Mouse (Mus musculus) forebrain, postnatal 0 days (tissue): ENCODE data around the gene Themis. TPM values are rescaled to one million over a fixed set of nuclear protein-coding genes. Genes with fewer than 3 reads are reported as not detected.

Source experiments
- ATAC-seq: fragments of 200-750 bp; cut with Nextera tagmentation; 2 replicates; pipeline ENCODE4 v1.8.0; 2017; ENCODE audit warnings: mild to moderate bottlenecking, moderate library complexity
- DNase-seq: peaks from one replicate; pipeline ENCODE4 v3.0.0-alpha.2; 2015
- H3K27ac ChIP-seq: fragments of 300-500 bp; sonication (generic); 2 replicates; pipeline ENCODE4 v1.5.1; 2014; ENCODE audit warnings: low read depth, mild to moderate bottlenecking, antibody characterized with exemption, low read length, moderate library complexity, mixed read lengths
- H3K27me3 ChIP-seq: fragments of 300-500 bp; sonication (generic); 2 replicates; pipeline ENCODE4 v1.6.1; 2014; ENCODE audit warnings: mild to moderate bottlenecking, low read length, mixed read lengths; ENCODE audit not compliant: insufficient read depth
- H3K36me3 ChIP-seq: fragments of 300-500 bp; sonication (generic); 2 replicates; pipeline ENCODE4 v1.6.1; 2014; ENCODE audit warnings: mild to moderate bottlenecking, moderate library complexity; ENCODE audit not compliant: insufficient read depth
- H3K4me1 ChIP-seq: fragments of 300-500 bp; sonication (generic); 2 replicates; pipeline ENCODE4 v1.6.1; 2014; ENCODE audit warnings: antibody characterized with exemption; ENCODE audit not compliant: insufficient read depth
- H3K4me2 ChIP-seq: fragments of 300-500 bp; sonication (generic); 2 replicates; pipeline ENCODE4 v1.6.1; 2014; ENCODE audit warnings: low read depth, mild to moderate bottlenecking, moderate library complexity
- H3K4me3 ChIP-seq: fragments of 300-500 bp; sonication (generic); 2 replicates; pipeline ENCODE4 v1.5.1; 2014; ENCODE audit warnings: low read depth, low read length, mixed read lengths
- H3K9ac ChIP-seq: fragments of 300-500 bp; sonication (generic); 2 replicates; pipeline ENCODE4 v1.6.1; 2014; ENCODE audit warnings: mild to moderate bottlenecking
- H3K9me3 ChIP-seq: fragments of 300-500 bp; sonication (generic); 2 replicates; pipeline ENCODE4 v1.6.1; 2016; ENCODE audit warnings: low read length
- CTCF ChIP-seq: sonication (generic); IDR thresholded peaks from 2 replicates; pipeline ENCODE4 v1.5.1; 2016; ENCODE audit warnings: antibody characterized with exemption, control low read depth, low read depth
- WGBS: fragments of 180-500 bp; shearing (Covaris S2); extraction: QIAGEN DNeasy Blood & Tissue Kit; methylation state at CpG from one replicate; pipeline ENCODE4 v1.1.7; 2014; 5-methylcytosine and 5-hydroxymethylcytosine counted together
- polyA plus RNA-seq: library from polyadenylated mRNA; unstranded; fragments of >200 nt; fragmentation: Nextera tagmentation; extraction: Ambion mirVana; gene quantifications from 2 replicates; pipeline ENCODE4 v1.2.1, GENCODE M21; 2015
- total RNA-seq: library from RNA; depleted of rRNA; stranded (reverse); fragments of >200 nt; gene quantifications from 2 replicates; pipeline ENCODE4 v1.2.3, GENCODE M21; 2014; rRNA removed

Themis gene
- total RNA-seq (0.08 TPM in 1 of 2 replicates, not detected in the other), polyA plus RNA-seq (not detected in 2 replicates)

GRCm38 (mm10) chr10:28668261-28668660 is at the start of gene Themis:
TSS of gene Themis (plus strand) at chr10:28668360.
- 72% methylated on average over 5 of the region's 5 CpGs for WGBS
- ATAC-seq = no peak
- H3K27ac ChIP-seq = no peak within 1 kb of the TSS
- no peak for DNase-seq
- no peak within 1 kb of the TSS for H3K9ac ChIP-seq
- H3K4me1 ChIP-seq = no peaks in the 10 kb centered on the region
- H3K36me3 ChIP-seq = no peaks in the 10 kb centered on the region
- H3K4me2 ChIP-seq = no peak within 1 kb of the TSS
- no peaks in the 10 kb centered on the region for H3K27me3 ChIP-seq
- no peak within 1 kb of the TSS for H3K4me3 ChIP-seq
- no peaks in the 10 kb centered on the region for H3K9me3 ChIP-seq
- TF ChIP-seq CTCF = no peak

DNA sequence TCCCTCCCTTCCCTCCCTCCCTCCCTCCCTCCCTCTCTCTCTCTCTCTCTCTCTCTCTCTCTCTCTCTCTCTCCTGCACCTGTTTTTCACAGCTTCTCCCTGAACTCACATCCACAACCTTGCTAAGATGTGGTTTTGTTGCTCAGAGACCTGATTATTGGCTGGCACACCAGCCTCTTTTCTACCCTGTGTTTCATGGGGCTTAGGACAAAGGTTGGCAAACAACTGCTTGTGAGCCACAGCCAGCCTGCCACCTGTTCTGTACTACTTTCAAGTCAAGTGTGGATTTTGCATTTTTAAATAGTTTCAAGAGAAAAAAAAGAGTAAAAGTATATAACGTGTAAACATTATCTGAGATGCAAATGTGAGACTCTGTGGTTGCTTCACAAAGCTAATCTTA is 48.7 kb upstream of the Themis start:
- no peak overlapping the region for H3K4me3 ChIP-seq
- no peaks in the 10 kb centered on the region for H3K27me3 ChIP-seq
- no peak overlapping the region for H3K4me2 ChIP-seq
- H3K9ac ChIP-seq = no peak overlapping the region
- no peak overlapping the region for H3K27ac ChIP-seq
- H3K9me3 ChIP-seq = no peaks in the 10 kb centered on the region
- no peaks in the 10 kb centered on the region for H3K36me3 ChIP-seq
- H3K4me1 ChIP-seq = no peaks in the 10 kb centered on the region
- WGBS = 67% methylated on average over 1 of the region's 1 CpGs
- DNase-seq (no peak), ATAC-seq (no peak)
- TF ChIP-seq CTCF = no peak

DNA sequence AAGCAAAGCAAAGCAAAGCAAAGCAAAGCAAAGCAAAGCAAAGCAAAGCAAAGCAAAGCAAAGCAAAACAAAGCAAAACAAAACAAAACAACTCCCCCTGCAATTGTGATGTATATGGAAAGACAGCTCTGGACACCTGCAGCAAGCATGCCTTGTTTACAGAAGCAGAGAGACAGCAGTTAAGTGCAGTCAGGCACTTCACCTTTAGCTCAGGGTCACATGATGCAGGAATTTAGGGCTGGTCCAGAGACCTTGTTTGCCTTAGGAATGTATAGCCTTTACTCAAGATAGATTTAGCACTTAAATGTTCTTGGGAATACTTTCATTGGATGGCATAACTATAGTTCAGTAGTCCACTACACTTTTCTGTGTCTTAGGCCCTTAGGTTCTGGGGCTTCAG is 32.1 kb upstream of the Themis start:
- H3K4me3 ChIP-seq = no peak overlapping the region
- H3K4me2 ChIP-seq = no peak overlapping the region
- no peak for TF ChIP-seq CTCF
- DNase-seq = no peak
- no peaks in the 10 kb centered on the region for H3K4me1 ChIP-seq
- H3K36me3 ChIP-seq = no peaks in the 10 kb centered on the region
- ATAC-seq = no peak
- H3K27ac ChIP-seq = no peak overlapping the region
- no peak overlapping the region for H3K9ac ChIP-seq
- no peaks in the 10 kb centered on the region for H3K27me3 ChIP-seq
- 0 out of 2 replicates have a peak, but pooled peaks cover 4% of the 10 kb centered on the region for H3K9me3 ChIP-seq

- DNase-seq (no peak), ATAC-seq (peak; percentile 40; the same call in 1 of the 2 replicates)
- WGBS = 54% methylated on average over 2 of the region's 2 CpGs
- Histone ChIP-seq H3K27ac (no peak overlapping the region), H3K4me1 (no peaks in the 10 kb centered on the region), H3K4me2 (no peak overlapping the region), H3K9me3 (no peaks in the 10 kb centered on the region), H3K4me3 (no peak overlapping the region), H3K27me3 (no peaks in the 10 kb centered on the region), H3K9ac (no peak overlapping the region), H3K36me3 (no peaks in the 10 kb centered on the region)
- TF ChIP-seq CTCF = no peak
These were observed 26.3 kb upstream of the Themis start for GRCm38 (mm10) chr10:28641887-28642286.

DNA sequence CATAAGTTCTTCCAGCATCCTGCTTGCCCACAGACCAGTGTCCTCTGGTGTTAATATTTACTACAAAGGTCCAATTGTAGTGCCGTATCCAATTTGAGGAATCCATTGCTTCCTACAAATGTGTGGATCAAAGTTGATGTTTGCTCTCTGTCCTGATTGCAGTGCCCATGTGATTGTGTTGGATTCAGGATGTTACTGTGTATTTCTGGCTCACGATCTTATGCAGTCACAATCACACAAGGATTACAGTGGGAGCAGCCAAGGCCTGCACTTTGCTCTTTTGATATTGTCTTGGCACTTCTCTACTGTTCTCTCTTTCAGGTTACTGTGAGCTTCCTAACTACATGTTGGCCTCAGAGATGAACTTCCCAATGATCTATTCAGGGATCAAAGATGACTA is 20.3 kb upstream of the Themis start:
- 91% methylated on average over 2 of the region's 2 CpGs for WGBS
- no peak for TF ChIP-seq CTCF

GRCm38 (mm10) chr10:28649109-28649899 is 18.9 kb upstream of the Themis start:
- Histone ChIP-seq H3K27ac (no peak overlapping the region), H3K4me1 (no peaks in the 10 kb centered on the region), H3K4me3 (no peak overlapping the region), H3K4me2 (no peak overlapping the region), H3K9ac (no peak overlapping the region), H3K9me3 (no peaks in the 10 kb centered on the region), H3K36me3 (no peaks in the 10 kb centered on the region), H3K27me3 (no peaks in the 10 kb centered on the region)
- no peak for TF ChIP-seq CTCF
- 68% methylated on average over 6 of the region's 6 CpGs for WGBS
- ATAC-seq (peak; percentile 73), DNase-seq (peak; percentile 24)

More for the DNA sequence above, 20.3 kb upstream of the Themis start:
- no peaks in the 10 kb centered on the region for H3K36me3 ChIP-seq
- no peak overlapping the region for H3K4me2 ChIP-seq
- no peaks in the 10 kb centered on the region for H3K4me1 ChIP-seq
- DNase-seq (no peak), ATAC-seq (no peak)
- no peaks in the 10 kb centered on the region for H3K27me3 ChIP-seq
- no peak overlapping the region for H3K27ac ChIP-seq
- H3K9me3 ChIP-seq = no peaks in the 10 kb centered on the region
- H3K9ac ChIP-seq = no peak overlapping the region
- H3K4me3 ChIP-seq = no peak overlapping the region

- DNase-seq (no peak), ATAC-seq (no peak)
- Histone ChIP-seq H3K9ac (no peak overlapping the region), H3K4me2 (no peak overlapping the region), H3K36me3 (no peaks in the 10 kb centered on the region), H3K9me3 (no peaks in the 10 kb centered on the region), H3K27me3 (no peaks in the 10 kb centered on the region), H3K4me3 (no peak overlapping the region), H3K27ac (no peak overlapping the region), H3K4me1 (no peaks in the 10 kb centered on the region)
- TF ChIP-seq CTCF = no peak
- WGBS = 29% methylated on average over 1 of the region's 1 CpGs
These were observed 18.3 kb upstream of the Themis start for GRCm38 (mm10) chr10:28649900-28650160.
